Mouse (Mus musculus) embryonic facial prominence, embryonic 13.5 days (tissue): Measurements from ENCODE around the gene Pknox2. TPM values are rescaled to one million over a fixed set of nuclear protein-coding genes. Genes with fewer than 3 reads are reported as not detected.
A peak's percentile ranks its signal among the peaks of the same experiment; 100 is the strongest.

ENCODE experiments used
- ATAC-seq: fragments of 200-750 bp; cut with Nextera tagmentation; 2 replicates; pipeline ENCODE4 v1.8.0; 2017; ENCODE audit warnings: low read depth; ENCODE audit not compliant: insufficient number of reproducible peaks, insufficient read depth, low FRiP score, low TSS enrichment
- H3K27ac ChIP-seq: fragments of 300-500 bp; sonication (generic); 2 replicates; pipeline ENCODE4 v1.5.1; 2015; ENCODE audit warnings: moderate library complexity, mild to moderate bottlenecking, inconsistent platforms
- H3K27me3 ChIP-seq: fragments of 300-500 bp; sonication (generic); 2 replicates; pipeline ENCODE4 v1.6.1; 2015; ENCODE audit warnings: mild to moderate bottlenecking, inconsistent platforms
- H3K36me3 ChIP-seq: fragments of 300-500 bp; sonication (generic); 2 replicates; pipeline ENCODE4 v1.6.1; 2015; ENCODE audit warnings: mild to moderate bottlenecking, inconsistent platforms
- H3K4me1 ChIP-seq: fragments of 300-500 bp; sonication (generic); 2 replicates; pipeline ENCODE4 v1.6.1; 2015; ENCODE audit warnings: inconsistent platforms
- H3K4me2 ChIP-seq: fragments of 300-500 bp; sonication (generic); 2 replicates; pipeline ENCODE4 v1.6.1; 2015; ENCODE audit warnings: moderate library complexity, mild to moderate bottlenecking, inconsistent platforms
- H3K4me3 ChIP-seq: fragments of 300-500 bp; sonication (generic); 2 replicates; pipeline ENCODE4 v1.5.1; 2015; ENCODE audit warnings: mild to moderate bottlenecking, inconsistent platforms
- H3K9ac ChIP-seq: fragments of 300-500 bp; sonication (generic); 2 replicates; pipeline ENCODE4 v1.6.1; 2015; ENCODE audit warnings: mild to moderate bottlenecking, inconsistent platforms
- H3K9me3 ChIP-seq: fragments of 300-500 bp; sonication (generic); 2 replicates; pipeline ENCODE4 v1.6.1; 2016; ENCODE audit warnings: inconsistent platforms
- whole genome bisulfite sequencing: fragments of 180-500 bp; shearing (Covaris S2); methylation state at CpG from one replicate; pipeline ENCODE4 v1.1.7; 2015; ENCODE audit warnings: mixed read lengths; 5-methylcytosine and 5-hydroxymethylcytosine counted together
- polyA plus RNA-seq: library from polyadenylated mRNA; unstranded; fragments of >200 nt; fragmentation: Nextera tagmentation; extraction: Ambion mirVana; gene quantifications from 2 replicates; pipeline ENCODE4 v1.2.1, GENCODE M21; 2015

Pknox2 gene
- polyA plus RNA-seq, 1 experiment from 2014 or later, result 10.9 TPM

GRCm38 (mm10) chr9:37018154-37018553, 129.1 kb downstream of the Pknox2 start:
- Histone ChIP-seq H3K9ac (no peak overlapping the region), H3K4me1 (peaks cover 19% of the 10 kb centered on the region), H3K27me3 (no peaks in the 10 kb centered on the region; the same call in 1 of the 2 replicates), H3K9me3 (no peaks in the 10 kb centered on the region), H3K4me2 (no peak overlapping the region), H3K27ac (no peak overlapping the region), H3K36me3 (no peaks in the 10 kb centered on the region), H3K4me3 (no peak overlapping the region)
- WGBS, result 74% methylated on average over 1 of the region's 1 CpGs
- no peak for ATAC-seq

- Histone ChIP-seq H3K36me3 (no peaks in the 10 kb centered on the region), H3K27ac (no peak overlapping the region), H3K4me2 (no peak overlapping the region), H3K4me3 (no peak overlapping the region), H3K9ac (no peak overlapping the region), H3K27me3 (no peaks in the 10 kb centered on the region; the same call in 1 of the 2 replicates), H3K9me3 (no peaks in the 10 kb centered on the region), H3K4me1 (peaks cover 19% of the 10 kb centered on the region)
- no peak for ATAC-seq
- WGBS, result 73% methylated on average over 7 of the region's 7 CpGs
Measured at GRCm38 (mm10) chr9:37017169-37017568, 130.0 kb downstream of the Pknox2 start.

GRCm38 (mm10) chr9:37016165-37016564, 131.0 kb downstream of the Pknox2 start:
- H3K27me3 ChIP-seq, result no peaks in the 10 kb centered on the region; the same call in 1 of the 2 replicates
- no peak overlapping the region for H3K4me2 ChIP-seq
- H3K4me1 ChIP-seq, result peaks cover 11% of the 10 kb centered on the region; the same call in 1 of the 2 replicates

GRCm38 (mm10) chr9:37013565-37013964, 133.6 kb downstream of the Pknox2 start:
- WGBS, result 22% methylated on average over 8 of the region's 8 CpGs
- Histone ChIP-seq H3K4me1 (peaks cover 11% of the 10 kb centered on the region; the same call in 1 of the 2 replicates), H3K4me2 (no peak overlapping the region), H3K4me3 (no peak overlapping the region), H3K9ac (no peak overlapping the region), H3K36me3 (no peaks in the 10 kb centered on the region), H3K9me3 (no peaks in the 10 kb centered on the region), H3K27ac (no peak overlapping the region), H3K27me3 (no peaks in the 10 kb centered on the region)
- ATAC-seq, result 0 out of 2 replicates have a peak, but pooled peaks have one; percentile 37

More at GRCm38 (mm10) chr9:37016165-37016564, 131.0 kb downstream of the Pknox2 start:
- Histone ChIP-seq H3K27ac (no peak overlapping the region), H3K9me3 (no peaks in the 10 kb centered on the region), H3K9ac (no peak overlapping the region), H3K36me3 (no peaks in the 10 kb centered on the region), H3K4me3 (no peak overlapping the region)
- no peak for ATAC-seq

- no peaks in the 10 kb centered on the region for H3K27me3 ChIP-seq
- no peak overlapping the region for H3K9ac ChIP-seq
- no peak overlapping the region for H3K27ac ChIP-seq
- H3K36me3 ChIP-seq, result no peaks in the 10 kb centered on the region
- peaks cover 10% of the 10 kb centered on the region; the same call in 1 of the 2 replicates for H3K4me1 ChIP-seq
- H3K4me3 ChIP-seq, result no peak overlapping the region
- ATAC-seq, result no peak
- WGBS, result 61% methylated on average over 5 of the region's 5 CpGs
- H3K4me2 ChIP-seq, result no peak overlapping the region
- no peaks in the 10 kb centered on the region for H3K9me3 ChIP-seq
Measured at GRCm38 (mm10) chr9:37008090-37008489, 139.1 kb downstream of the Pknox2 start.

- Histone ChIP-seq H3K27ac (no peak overlapping the region), H3K9me3 (no peaks in the 10 kb centered on the region), H3K27me3 (no peaks in the 10 kb centered on the region), H3K9ac (no peak overlapping the region), H3K4me3 (no peak overlapping the region), H3K4me2 (no peak overlapping the region), H3K4me1 (peaks cover 18% of the 10 kb centered on the region), H3K36me3 (no peaks in the 10 kb centered on the region)
- WGBS, result 47% methylated on average over 6 of the region's 6 CpGs
- no peak for ATAC-seq
Measured at GRCm38 (mm10) chr9:37004676-37005075, 142.5 kb downstream of the Pknox2 start.

GRCm38 (mm10) chr9:37001935-37002535, 145.2 kb downstream of the Pknox2 start:
- Histone ChIP-seq H3K27ac (no peak overlapping the region), H3K9ac (no peak overlapping the region), H3K4me1 (peaks cover 18% of the 10 kb centered on the region), H3K36me3 (no peaks in the 10 kb centered on the region), H3K27me3 (no peaks in the 10 kb centered on the region), H3K9me3 (no peaks in the 10 kb centered on the region), H3K4me3 (no peak overlapping the region), H3K4me2 (no peak overlapping the region)
- no peak for ATAC-seq
- 43% methylated on average over 7 of the region's 7 CpGs for WGBS

GRCm38 (mm10) chr9:36999393-36999792, 147.8 kb downstream of the Pknox2 start:
- H3K27ac ChIP-seq, result no peak overlapping the region
- WGBS, result 95% methylated on average over 3 of the region's 3 CpGs
- no peaks in the 10 kb centered on the region for H3K9me3 ChIP-seq
- no peaks in the 10 kb centered on the region for H3K27me3 ChIP-seq
- no peaks in the 10 kb centered on the region for H3K36me3 ChIP-seq
- peaks cover 12% of the 10 kb centered on the region; the same call in 1 of the 2 replicates for H3K4me1 ChIP-seq
- H3K4me2 ChIP-seq, result no peak overlapping the region
- no peak for ATAC-seq
- no peak overlapping the region for H3K9ac ChIP-seq
- no peak overlapping the region for H3K4me3 ChIP-seq

- 53% methylated on average over 13 of the region's 13 CpGs for WGBS
- Histone ChIP-seq H3K4me3 (no peak overlapping the region), H3K27ac (no peak overlapping the region)
Measured at GRCm38 (mm10) chr9:36990626-36991368, 156.4 kb downstream of the Pknox2 start.

GRCm38 (mm10) chr9:36989991-36990390, 157.2 kb downstream of the Pknox2 start:
- Histone ChIP-seq H3K4me1 (0 out of 2 replicates have a peak, but pooled peaks cover 5% of the 10 kb centered on the region), H3K9ac (no peak overlapping the region), H3K27ac (no peak overlapping the region), H3K36me3 (no peaks in the 10 kb centered on the region), H3K27me3 (no peaks in the 10 kb centered on the region), H3K9me3 (no peaks in the 10 kb centered on the region), H3K4me3 (no peak overlapping the region), H3K4me2 (no peak overlapping the region)
- no peak for ATAC-seq
- 88% methylated on average over 3 of the region's 3 CpGs for WGBS

More at GRCm38 (mm10) chr9:36990626-36991368, 156.4 kb downstream of the Pknox2 start:
- Histone ChIP-seq H3K4me1 (0 out of 2 replicates have a peak, but pooled peaks cover 5% of the 10 kb centered on the region), H3K9me3 (no peaks in the 10 kb centered on the region), H3K9ac (0 out of 2 replicates have a peak overlapping the region, but pooled peaks have one; percentile 44), H3K36me3 (no peaks in the 10 kb centered on the region), H3K4me2 (no peak overlapping the region), H3K27me3 (no peaks in the 10 kb centered on the region)
- no peak for ATAC-seq

GRCm38 (mm10) chr9:36985233-36985632, 162.0 kb downstream of the Pknox2 start:
- H3K9me3 ChIP-seq, result no peaks in the 10 kb centered on the region
- no peak overlapping the region for H3K4me2 ChIP-seq
- no peaks in the 10 kb centered on the region for H3K4me1 ChIP-seq
- H3K36me3 ChIP-seq, result no peaks in the 10 kb centered on the region
- no peak overlapping the region for H3K9ac ChIP-seq
- no peak for ATAC-seq
- no peak overlapping the region for H3K4me3 ChIP-seq
- 81% methylated on average over 9 of the region's 9 CpGs for WGBS
- no peak overlapping the region for H3K27ac ChIP-seq
- H3K27me3 ChIP-seq, result no peaks in the 10 kb centered on the region
